11 mouse cellular contexts compared by ENCODE assay signal in the genomic region with DNA sequence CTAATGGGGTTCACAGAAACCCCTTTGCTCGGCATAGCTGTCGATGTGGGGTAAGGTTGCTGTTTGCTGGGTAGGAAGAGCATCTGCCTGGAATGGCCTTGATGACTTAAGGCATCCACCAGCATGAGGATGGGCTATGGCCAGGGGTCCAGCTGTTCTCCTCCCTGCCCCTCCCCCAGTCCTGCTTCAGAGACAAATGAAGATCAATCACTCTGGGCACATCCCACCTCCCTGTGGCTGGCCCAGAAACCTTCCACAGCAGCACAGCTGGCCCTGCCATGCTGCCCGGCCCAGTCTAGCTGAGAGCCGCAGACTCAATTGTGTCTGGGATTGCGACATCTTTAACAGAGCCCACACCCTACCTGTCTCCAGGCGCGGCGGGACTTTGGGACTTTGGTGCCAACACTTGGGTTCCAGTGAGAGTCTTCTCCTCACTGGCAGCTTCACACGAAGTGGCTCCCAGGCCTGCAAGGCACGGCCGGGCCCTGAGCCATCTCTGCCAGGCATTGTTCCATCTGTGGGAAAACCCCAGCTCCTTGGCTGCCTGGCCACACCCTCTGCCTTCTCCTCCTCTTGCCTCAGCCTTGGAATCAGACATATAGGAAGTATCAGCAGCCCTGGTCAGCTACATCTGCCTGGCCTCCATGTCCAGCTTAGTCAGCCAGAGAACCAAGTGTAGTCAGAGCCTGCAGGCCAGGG.
DNase-seq lines count a peak whose midpoint lies in the region; ATAC-seq and TF ChIP-seq lines count a peak whose summit lies in the region.
"Had no signal": no experiment of that assay in that cellular context is flagged by ENCODE, and none has a peak within 500 bp of the region (broad histone marks: within the 10 kb centered on the region; RNA-seq: fewer than 3 reads in every experiment).

No protein-coding gene starts in this region.

- no peak overlapping the region for H3K4me2 ChIP-seq in hindbrain, embryonic 11.5 days (replicated peaks; ENCODE audit: low read depth, low read length)
- H3K4me2 ChIP-seq in hindbrain, embryonic 14.5 days (replicated peaks) = no peak overlapping the region
- no peak overlapping the region for H3K4me2 ChIP-seq in hindbrain, postnatal 0 days (ENCODE audit: low read depth, low read length)

- no peaks in the 10 kb centered on the region; the same call in 1 of the 2 replicates for H3K27me3 ChIP-seq in hindbrain, embryonic 11.5 days (ENCODE audit: control insufficient read depth, insufficient read depth, low read length)
- no peaks in the 10 kb centered on the region for H3K27me3 ChIP-seq in hindbrain, embryonic 14.5 days (ENCODE audit: control insufficient read depth, insufficient read depth, low read length)
- no peaks in the 10 kb centered on the region for H3K27me3 ChIP-seq in hindbrain, postnatal 0 days (ENCODE audit: insufficient read depth, low read length)

- no peak for TF ChIP-seq POLR2A in brain, embryonic 14.5 days (IDR thresholded peaks at IDR 0.05; ENCODE audit: borderline replicate concordance, extremely low read depth, insufficient read depth, insufficient read length, poor library complexity, severe bottlenecking)

- ATAC-seq in hindbrain, embryonic 11.5 days (ENCODE audit: low FRiP score) = 0 out of 2 replicates have a peak, but pooled peaks have one; percentile 25
- ATAC-seq in hindbrain, embryonic 14.5 days (ENCODE audit: low FRiP score) = no peak
- peak; percentile 22; the same call in 1 of the 2 replicates for ATAC-seq in hindbrain, postnatal 0 days
- ATAC-seq: Patski had no signal

- H3K9me3 ChIP-seq in hindbrain, embryonic 11.5 days (ENCODE audit: control insufficient read depth, low read length) = no peaks in the 10 kb centered on the region
- no peaks in the 10 kb centered on the region for H3K9me3 ChIP-seq in hindbrain, embryonic 14.5 days (ENCODE audit: control insufficient read depth, low read length)
- no peaks in the 10 kb centered on the region for H3K9me3 ChIP-seq in hindbrain, postnatal 0 days (ENCODE audit: low read length)

- no peak for TF ChIP-seq CTCF in brain, embryonic 14.5 days (IDR thresholded peaks at IDR 0.05; ENCODE audit: borderline replicate concordance, extremely low read depth, insufficient read depth, insufficient read length)
- TF ChIP-seq CTCF in hindbrain, postnatal 0 days (IDR thresholded peaks at IDR 0.05; ENCODE audit: low read depth) = no peak

- no peak overlapping the region for H3K27ac ChIP-seq in hindbrain, embryonic 11.5 days (ENCODE audit: low read depth, low read length)
- no peak overlapping the region for H3K27ac ChIP-seq in hindbrain, embryonic 14.5 days
- no peak overlapping the region for H3K27ac ChIP-seq in hindbrain, postnatal 0 days

- 0 out of 2 replicates have a peak overlapping the region, but pooled peaks have one; percentile 24 for H3K9ac ChIP-seq in hindbrain, embryonic 11.5 days (ENCODE audit: low read depth, low read length)
- no peak overlapping the region for H3K9ac ChIP-seq in hindbrain, embryonic 14.5 days
- H3K9ac ChIP-seq in hindbrain, postnatal 0 days (replicated peaks; ENCODE audit: low read length) = no peak overlapping the region

- DNase-seq in hindbrain, embryonic 11.5 days (ENCODE audit: low spot score) = no peak
- no peak for DNase-seq in hindbrain, embryonic 14.5 days (ENCODE audit: low spot score)
- DNase-seq in brain, embryonic 14.5 days (ENCODE audit: low read depth) = peak; percentile 65
- DNase-seq in hindbrain, postnatal 0 days (ENCODE audit: low spot score) = no peak
- DNase-seq in mesoderm, embryonic 11.5 days (ENCODE audit: low read depth, low spot score) = peak; percentile 62
- DNase-seq in testis, postnatal 10 days (ENCODE audit: low spot score) = no peak
- DNase-seq in layer of hippocampus, adult 8-10 months (ENCODE audit: low spot score in 2 of 2) = no peak
- DNase-seq: cerebellum, adult 11 months; gastrocnemius, postnatal 25 days; right cerebral cortex, postnatal 14 days had no signal

- H3K36me3 ChIP-seq in hindbrain, embryonic 11.5 days (ENCODE audit: control insufficient read depth, insufficient read depth, low read length) = no peaks in the 10 kb centered on the region
- H3K36me3 ChIP-seq in hindbrain, embryonic 14.5 days (replicated peaks; ENCODE audit: control insufficient read depth, insufficient read depth) = no peaks in the 10 kb centered on the region
- H3K36me3 ChIP-seq in hindbrain, postnatal 0 days (ENCODE audit: insufficient read depth, low read length) = no peaks in the 10 kb centered on the region

- 67% methylated on average over 11 of the region's 11 CpGs for WGBS in hindbrain, embryonic 11.5 days
- 54% methylated on average over 11 of the region's 11 CpGs for WGBS in hindbrain, embryonic 14.5 days
- WGBS in hindbrain, postnatal 0 days = 47% methylated on average over 11 of the region's 11 CpGs

- H3K4me3 ChIP-seq in hindbrain, embryonic 11.5 days (ENCODE audit: low read depth, low read length) = no peak overlapping the region
- H3K4me3 ChIP-seq in hindbrain, embryonic 14.5 days (replicated peaks; ENCODE audit: low read length) = no peak overlapping the region
- no peak overlapping the region for H3K4me3 ChIP-seq in hindbrain, postnatal 0 days (ENCODE audit: low read length)

- peaks cover 8% of the 10 kb centered on the region for H3K4me1 ChIP-seq in hindbrain, embryonic 11.5 days (replicated peaks; ENCODE audit: control insufficient read depth, insufficient read depth, low read length)
- H3K4me1 ChIP-seq in hindbrain, embryonic 14.5 days (replicated peaks; ENCODE audit: control insufficient read depth, insufficient read depth, low read length) = peaks cover 41% of the 10 kb centered on the region
- H3K4me1 ChIP-seq in hindbrain, postnatal 0 days (ENCODE audit: insufficient read depth, low read length) = peaks cover 11% of the 10 kb centered on the region

Comparison
In these comparisons a context has a peak if more than half of its experiments do, and no peak if none do; other contexts are left out.
1. DNase-seq: peak in brain, embryonic 14.5 days (single experiment) and mesoderm, embryonic 11.5 days (single experiment); none in hindbrain, embryonic 11.5 days (single experiment), hindbrain, embryonic 14.5 days (single experiment), hindbrain, postnatal 0 days (single experiment), testis, postnatal 10 days (single experiment) and layer of hippocampus, adult 8-10 months (0 of 2).